Mouse (Mus musculus): ENCODE measurements around the gene Cnr2.
"Not testable (repeated sequence)": the region's sequence is repeated elsewhere in the genome, so short reads cannot be mapped to it uniquely, and the experiment has no call there.

Cnr2 gene

GRCm38 (mm10) chr4:135934708-135935500 lies 39.7 kb downstream of the Cnr2 start:
- no peak for DNase-seq (ENCODE audit: low spot score in 2 of 2)

DNA sequence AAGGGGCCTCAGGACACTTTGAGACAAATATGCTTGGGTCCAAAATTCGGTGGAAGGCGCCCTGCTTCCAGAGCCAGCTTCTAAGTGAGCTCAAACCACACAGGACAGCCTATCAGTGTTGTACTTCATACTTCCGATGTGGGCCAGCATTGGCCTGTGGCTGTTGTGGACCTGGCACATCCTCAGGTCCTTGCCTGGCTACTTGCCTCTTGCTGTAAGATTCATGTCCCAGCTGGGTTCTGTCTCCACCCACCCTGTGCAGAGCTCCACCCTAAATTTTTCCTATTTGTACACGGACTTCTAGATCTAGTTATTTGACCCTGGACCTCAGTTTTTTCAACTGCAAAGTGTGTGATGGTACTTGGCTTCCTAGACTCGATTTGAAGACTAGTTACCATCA lies 40.3 kb downstream of the Cnr2 start:
- DNase-seq (ENCODE audit: low spot score in 2 of 2), result peak in 1 of 2 experiments; percentile 19

DNA sequence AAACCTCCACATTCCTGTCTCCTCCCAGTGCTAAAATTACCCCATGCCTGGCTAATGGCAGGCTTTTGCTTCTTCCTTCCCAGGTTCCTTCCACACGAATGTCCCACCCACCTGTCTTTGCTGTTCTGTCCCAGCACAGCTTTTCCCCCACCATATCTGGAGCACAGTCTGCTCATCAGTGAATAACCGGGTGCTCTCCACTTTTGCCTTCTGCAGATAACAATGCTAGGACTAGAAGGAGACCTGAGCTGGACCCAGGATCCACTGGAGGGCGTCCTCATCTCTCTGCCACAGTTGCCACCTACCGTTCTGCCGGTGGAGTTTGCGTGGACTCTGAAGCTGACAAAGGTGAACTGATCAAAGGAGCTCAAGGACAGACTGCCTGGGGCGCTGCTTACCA lies 43.7 kb downstream of the Cnr2 start:
- no peak for DNase-seq (ENCODE audit: low spot score in 2 of 2)

GRCm38 (mm10) chr4:135941026-135941425 lies 45.8 kb downstream of the Cnr2 start:
- DNase-seq (ENCODE audit: low spot score in 2 of 2), result not testable (repeated sequence)

GRCm38 (mm10) chr4:135942193-135942592 lies 47.0 kb downstream of the Cnr2 start:
- no peak for DNase-seq (ENCODE audit: low spot score in 2 of 2)

DNA sequence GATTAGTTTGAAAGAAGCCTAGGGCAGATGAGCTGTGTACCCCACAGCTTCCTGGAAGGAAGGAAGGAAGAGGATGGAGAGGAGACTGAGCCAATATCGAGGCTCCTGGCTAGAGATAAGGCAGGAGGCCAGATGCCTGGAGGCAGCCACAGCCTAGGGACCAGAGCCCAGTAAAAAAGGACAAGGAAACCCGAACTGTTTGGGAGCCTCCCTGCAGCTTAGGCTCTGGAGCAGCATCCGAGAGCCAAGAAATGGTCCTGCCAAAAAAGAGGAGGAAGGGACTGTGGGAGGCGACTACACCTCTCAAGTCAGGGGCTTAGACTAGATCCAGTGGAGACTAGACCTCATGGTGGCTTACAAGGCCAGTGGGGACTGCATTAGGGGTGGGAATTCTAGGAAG lies 48.2 kb downstream of the Cnr2 start:
- DNase-seq (ENCODE audit: low spot score in 2 of 2), result no peak

DNA sequence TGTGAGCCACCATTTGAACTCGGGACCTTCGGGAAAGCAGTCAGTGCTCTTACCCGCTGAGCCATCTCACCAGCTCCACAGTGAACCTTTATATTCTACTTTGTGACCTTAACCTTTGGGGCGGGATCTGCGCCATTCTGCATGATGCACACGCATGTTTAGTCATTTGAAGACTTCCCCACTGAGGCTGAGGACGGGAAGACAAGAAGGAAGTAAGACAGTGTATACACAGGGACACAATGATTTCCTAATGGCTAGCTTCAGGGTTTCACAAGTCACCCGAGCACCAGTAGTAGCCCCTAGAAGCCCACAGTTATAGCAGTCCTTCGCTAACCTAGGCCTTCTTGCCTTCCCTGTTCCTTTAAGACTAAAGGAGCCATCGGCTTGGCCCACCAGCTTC lies 50.5 kb downstream of the Cnr2 start:
- DNase-seq (ENCODE audit: low spot score in 2 of 2), result no peak

- DNase-seq (ENCODE audit: low spot score in 2 of 2), result peak; percentile 97
Measured at GRCm38 (mm10) chr4:135946278-135946658, 51.1 kb downstream of the Cnr2 start, which contains the start of gene Hmgcl. TSS of gene Hmgcl (plus strand) at chr4:135946448.

DNA sequence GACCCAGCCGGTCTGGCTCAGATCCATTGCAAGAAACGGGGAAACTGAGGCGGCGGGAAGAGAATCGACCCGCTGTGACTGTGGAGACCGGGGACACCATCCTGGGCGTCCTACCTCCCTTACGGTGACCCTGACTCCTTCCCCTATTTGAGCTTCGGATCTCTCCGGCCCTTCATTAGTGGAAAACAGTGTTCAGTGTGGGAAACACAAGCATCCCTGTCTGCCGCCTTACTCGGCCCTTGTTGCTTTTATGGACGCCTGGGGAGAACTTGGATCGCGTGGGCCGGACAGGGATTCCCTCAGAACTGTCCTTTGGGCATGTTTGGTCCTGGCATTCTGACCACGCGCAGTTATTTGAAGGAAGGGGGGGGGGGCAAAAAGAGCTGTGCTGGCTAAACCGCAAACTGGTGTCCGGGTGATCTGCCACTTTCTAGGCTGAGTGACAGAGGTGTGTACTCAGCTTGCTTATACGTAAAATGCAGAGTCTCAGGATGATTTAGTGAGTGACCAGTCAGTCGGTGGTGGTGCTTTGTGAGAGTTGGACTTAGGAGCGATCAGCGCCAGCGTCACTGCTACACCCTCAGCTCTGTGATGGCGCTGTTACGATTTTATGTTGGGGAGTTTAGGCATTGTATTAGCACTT lies 51.6 kb downstream of the Cnr2 start:
- DNase-seq (ENCODE audit: low spot score in 2 of 2), result no peak

- no peak for DNase-seq (ENCODE audit: low spot score in 2 of 2)
Measured at GRCm38 (mm10) chr4:135948142-135948541, 52.9 kb downstream of the Cnr2 start.

GRCm38 (mm10) chr4:135949475-135949874 lies 54.3 kb downstream of the Cnr2 start:
- DNase-seq (ENCODE audit: low spot score in 2 of 2), result no peak

DNA sequence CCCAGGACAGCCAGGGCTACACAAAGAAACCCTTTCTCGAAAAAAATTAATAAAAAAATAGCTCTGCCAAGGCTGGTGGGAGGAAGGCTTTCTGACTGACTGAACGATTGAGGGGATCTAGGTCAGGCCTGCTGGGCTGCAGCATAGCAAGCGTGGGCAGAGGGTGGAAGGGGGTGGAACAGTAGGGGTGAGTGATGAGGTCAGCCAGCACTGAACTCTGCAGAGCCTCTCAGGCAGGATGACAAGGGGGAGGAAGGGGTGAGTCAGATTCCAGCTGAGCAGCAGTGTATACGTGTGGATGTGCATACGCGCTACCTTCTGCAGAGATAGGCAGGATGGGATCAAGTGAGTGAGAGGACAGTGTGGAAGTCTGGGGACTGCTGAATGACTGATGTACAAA lies 54.7 kb downstream of the Cnr2 start:
- peak in 1 of 2 experiments; percentile 32 for DNase-seq (ENCODE audit: low spot score in 2 of 2)

GRCm38 (mm10) chr4:135950365-135950764 lies 55.2 kb downstream of the Cnr2 start:
- DNase-seq (ENCODE audit: low spot score in 2 of 2), result no peak

GRCm38 (mm10) chr4:135951505-135951904 lies 56.3 kb downstream of the Cnr2 start:
- no peak for DNase-seq (ENCODE audit: low spot score in 2 of 2)

DNA sequence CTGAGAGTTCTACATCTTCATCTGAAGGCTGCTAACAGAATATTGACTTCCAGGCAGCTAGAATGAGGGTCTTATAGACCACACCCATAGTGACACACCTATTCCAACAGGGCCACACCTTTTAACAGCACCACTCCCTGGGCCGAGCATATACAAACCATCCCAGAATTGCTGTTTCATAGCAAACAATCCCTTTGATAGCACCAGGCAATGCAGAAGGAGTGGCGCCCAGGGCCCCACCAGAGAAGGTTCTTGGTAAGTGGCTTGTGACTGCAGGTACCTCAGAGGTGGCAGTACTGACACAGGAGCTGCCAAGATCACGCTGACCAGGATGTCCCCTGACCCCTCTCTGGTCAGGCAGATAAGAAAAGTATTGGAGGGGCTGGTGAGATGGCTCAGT lies 58.0 kb downstream of the Cnr2 start:
- DNase-seq (ENCODE audit: low spot score in 2 of 2), result no peak

DNA sequence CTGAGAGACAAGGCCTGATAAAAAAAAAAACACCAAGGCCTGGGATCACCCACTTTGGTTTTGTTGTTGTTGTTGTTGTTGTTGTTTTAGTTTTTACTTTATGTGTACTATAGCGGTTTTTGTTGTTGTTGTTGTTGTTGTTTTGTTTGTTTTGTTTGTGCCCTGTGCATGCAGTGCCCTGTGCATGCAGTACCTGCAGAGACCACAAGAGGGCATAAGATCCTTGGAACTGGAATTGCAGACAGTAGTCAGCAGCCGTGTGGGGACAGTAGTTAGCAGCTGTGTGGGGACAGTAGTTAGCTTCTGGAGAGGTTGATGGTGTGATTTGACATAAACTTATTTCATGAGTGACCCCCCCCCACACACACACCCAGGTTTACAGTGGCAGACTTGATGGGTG lies 59.0 kb downstream of the Cnr2 start:
- peak in 1 of 2 experiments; percentile 79 for DNase-seq (ENCODE audit: low spot score in 2 of 2)

GRCm38 (mm10) chr4:135955886-135956285 lies 60.7 kb downstream of the Cnr2 start:
- DNase-seq (ENCODE audit: low spot score in 2 of 2), result peak in 1 of 2 experiments; percentile 19

GRCm38 (mm10) chr4:135958354-135958753 lies 63.2 kb downstream of the Cnr2 start:
- DNase-seq (ENCODE audit: low spot score in 2 of 2), result no peak

DNA sequence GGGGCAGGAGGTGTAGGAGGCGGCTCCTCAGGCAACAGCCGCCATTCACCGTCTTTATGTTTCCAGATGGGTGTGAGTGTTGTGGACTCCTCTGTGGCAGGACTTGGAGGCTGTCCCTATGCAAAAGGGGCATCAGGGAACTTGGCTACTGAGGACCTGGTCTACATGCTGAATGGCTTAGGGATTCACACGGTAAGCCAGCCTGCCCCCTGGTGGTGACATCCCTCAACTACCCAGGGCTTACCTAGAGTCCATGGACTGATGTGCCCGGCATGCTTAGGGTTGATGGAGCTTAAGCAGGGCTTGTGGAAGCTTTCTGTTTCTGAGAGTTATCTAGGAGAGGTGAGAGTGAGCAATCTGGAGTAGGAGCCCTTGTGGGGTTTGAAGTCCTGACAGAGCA lies 65.5 kb downstream of the Cnr2 start:
- DNase-seq (ENCODE audit: low spot score in 2 of 2), result peak; percentile 77 to 82

GRCm38 (mm10) chr4:135961709-135962108 lies 66.5 kb downstream of the Cnr2 start:
- DNase-seq (ENCODE audit: low spot score in 2 of 2), result peak in 1 of 2 experiments; percentile 22

DNA sequence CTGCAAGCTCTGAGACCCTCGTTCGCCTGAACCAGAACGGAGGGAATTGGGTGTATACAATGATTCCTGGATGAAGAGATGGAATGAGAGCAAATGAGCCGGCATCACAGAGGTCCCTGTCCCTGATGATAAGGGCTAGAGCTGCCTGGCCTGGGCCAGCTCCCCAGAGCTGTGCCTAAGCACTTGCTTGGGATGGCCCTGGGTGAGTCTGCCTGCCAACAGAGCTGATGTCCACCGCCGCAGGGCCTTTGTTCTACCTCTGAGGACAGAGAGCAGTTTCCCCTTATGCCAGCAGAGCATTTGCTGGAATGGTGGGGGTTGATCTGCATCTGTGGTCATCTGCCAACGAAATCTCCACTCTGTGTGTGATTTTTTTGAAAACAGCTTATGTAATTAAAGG lies 67.0 kb downstream of the Cnr2 start:
- peak in 1 of 2 experiments; percentile 27 for DNase-seq (ENCODE audit: low spot score in 2 of 2)

GRCm38 (mm10) chr4:135962946-135963345 lies 67.8 kb downstream of the Cnr2 start:
- no peak for DNase-seq (ENCODE audit: low spot score in 2 of 2)

Data from right cerebral cortex, postnatal 10 days (tissue).